Mouse (Mus musculus): ENCODE measurements around the gene Cog3. TPM values are rescaled to one million over a fixed set of nuclear protein-coding genes. Genes with fewer than 3 reads are reported as not detected.

Cog3 gene
- polyA plus RNA-seq, 1 experiment from 2014 or later = 24.1 TPM

DNA sequence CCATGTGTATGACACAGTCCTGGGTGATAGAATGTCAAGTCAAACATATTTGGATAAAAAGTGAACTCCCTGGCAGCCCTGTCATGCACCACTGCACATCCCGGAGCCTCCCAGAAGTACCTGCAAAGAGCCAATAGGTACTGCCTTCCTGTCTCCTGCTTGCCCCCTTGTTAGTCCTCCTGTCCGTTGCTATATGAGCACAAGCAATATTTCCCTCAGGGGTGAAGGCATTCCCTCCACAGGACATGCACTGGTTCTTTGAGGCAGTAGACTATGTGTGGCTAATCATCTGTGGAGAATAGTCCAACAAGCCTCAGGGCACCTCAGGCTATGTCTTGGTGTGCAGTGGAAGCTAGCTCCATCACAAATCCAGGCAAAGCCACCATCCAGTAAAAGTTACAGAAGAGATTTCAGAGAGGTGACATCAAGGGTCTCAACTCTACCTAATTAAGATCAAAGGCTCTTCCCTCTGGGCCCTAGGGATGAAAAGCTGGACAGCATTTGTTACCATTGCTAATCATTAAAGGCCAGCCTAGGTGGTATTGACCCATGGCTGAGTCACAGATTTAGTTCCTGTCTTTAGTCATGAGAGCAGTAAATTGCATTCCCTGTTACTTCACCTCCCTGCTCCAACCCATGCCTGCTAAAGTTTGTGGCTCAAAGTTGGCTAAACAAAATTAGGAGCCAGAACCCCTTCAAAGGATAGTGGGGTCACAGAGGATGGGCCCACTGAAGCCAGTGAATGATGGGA lies 88.7 kb downstream of the Cog3 start:
- WGBS = 87% methylated on average over 2 of the region's 2 CpGs
- peaks cover 11% of the 10 kb centered on the region for H3K4me1 ChIP-seq
- H3K27me3 ChIP-seq = no peaks in the 10 kb centered on the region
- H3K9me3 ChIP-seq = no peaks in the 10 kb centered on the region
- H3K4me2 ChIP-seq (replicated peaks) = no peak overlapping the region
- ATAC-seq (replicated peaks) = no peak
- no peak overlapping the region for H3K9ac ChIP-seq (replicated peaks)
- H3K36me3 ChIP-seq = no peaks in the 10 kb centered on the region
- H3K4me3 ChIP-seq = no peak overlapping the region
- H3K27ac ChIP-seq (replicated peaks) = no peak overlapping the region

DNA sequence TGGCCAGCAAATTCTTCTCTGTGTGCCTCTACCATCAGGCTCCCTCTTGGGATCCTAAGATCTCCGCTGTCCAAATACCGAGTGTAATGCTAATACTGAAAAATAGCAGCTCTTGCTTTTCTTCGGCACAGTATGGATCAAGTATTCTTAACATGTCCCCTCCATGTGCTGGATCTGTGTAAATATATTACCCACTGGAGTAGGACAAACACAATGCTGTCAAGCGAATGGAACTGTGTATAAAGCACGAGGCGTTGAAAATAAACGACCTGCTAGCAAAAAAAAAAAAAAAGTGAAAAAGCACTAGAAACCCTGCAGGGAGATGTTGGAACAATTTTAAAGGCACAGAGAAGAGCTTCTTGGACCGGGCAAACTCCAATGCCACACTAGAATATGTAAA lies 92.8 kb downstream of the Cog3 start:
- no peak for ATAC-seq (replicated peaks)
- WGBS = 33% methylated on average over 8 of the region's 8 CpGs

DNA sequence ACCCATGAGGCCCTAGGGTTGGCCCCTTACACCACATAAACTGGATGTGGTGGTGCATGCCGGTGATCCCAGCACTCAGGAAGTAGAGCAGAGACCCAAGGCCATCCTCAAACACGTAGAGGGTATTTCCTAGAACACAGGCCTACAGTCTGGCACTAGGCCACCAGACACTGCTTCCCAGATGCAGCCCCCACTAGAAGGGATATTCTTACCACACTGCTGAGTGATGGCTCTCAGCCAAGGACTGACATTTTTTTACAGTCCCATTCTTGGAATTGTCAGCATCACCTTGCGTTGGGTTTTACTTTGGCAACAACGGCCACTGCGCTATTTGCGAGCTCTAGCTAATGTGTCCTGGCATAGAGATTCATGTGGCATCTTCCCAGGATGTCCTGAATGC lies 93.4 kb downstream of the Cog3 start:
- H3K27ac ChIP-seq (replicated peaks) = no peak overlapping the region
- ATAC-seq (replicated peaks) = no peak

More for the DNA sequence above, 92.8 kb downstream of the Cog3 start:
- H3K36me3 ChIP-seq = no peaks in the 10 kb centered on the region
- H3K27ac ChIP-seq (replicated peaks) = no peak overlapping the region
- H3K9ac ChIP-seq (replicated peaks) = no peak overlapping the region
- H3K4me1 ChIP-seq = peaks cover 12% of the 10 kb centered on the region
- no peak overlapping the region for H3K4me2 ChIP-seq (replicated peaks)
- no peaks in the 10 kb centered on the region for H3K9me3 ChIP-seq
- no peak overlapping the region for H3K4me3 ChIP-seq
- no peaks in the 10 kb centered on the region for H3K27me3 ChIP-seq

More for the DNA sequence above, 93.4 kb downstream of the Cog3 start:
- H3K4me2 ChIP-seq (replicated peaks) = no peak overlapping the region
- H3K27me3 ChIP-seq = no peaks in the 10 kb centered on the region
- H3K9ac ChIP-seq (replicated peaks) = no peak overlapping the region
- peaks cover 12% of the 10 kb centered on the region for H3K4me1 ChIP-seq
- H3K4me3 ChIP-seq = no peak overlapping the region
- 60% methylated on average over 6 of the region's 6 CpGs for WGBS
- no peaks in the 10 kb centered on the region for H3K36me3 ChIP-seq
- H3K9me3 ChIP-seq = no peaks in the 10 kb centered on the region

Other genes with a start within 250 kb of the Cog3 start
- not detected in 2 replicates for gene Spert, start 161.4 kb downstream of the Cog3 start, polyA plus RNA-seq (2015; fragmentation: Nextera tagmentation; extraction: Ambion mirVana)
- not detected in 2 replicates for gene Erich6b, start 112.3 kb downstream of the Cog3 start, polyA plus RNA-seq (2015; fragmentation: Nextera tagmentation; extraction: Ambion mirVana)
- 9.7 and 9.9 TPM in 2 replicates for gene Slc25a30, start 32.5 kb upstream of the Cog3 start, polyA plus RNA-seq (2015; fragmentation: Nextera tagmentation; extraction: Ambion mirVana)
- gene Tpt1, start 90.6 kb upstream of the Cog3 start, polyA plus RNA-seq (2015; fragmentation: Nextera tagmentation; extraction: Ambion mirVana) = 868 and 874 TPM in 2 replicates
- 8.2 and 8.6 TPM in 2 replicates for gene Kctd4, start 200.5 kb upstream of the Cog3 start, polyA plus RNA-seq (2015; fragmentation: Nextera tagmentation; extraction: Ambion mirVana)